Mouse (Mus musculus) lung, postnatal 25 days (tissue): ENCODE data around the gene Slc25a40.

Experiments used
- DNase-seq: peaks from one replicate; pipeline ENCODE4 v3.0.0; 2022; ENCODE audit warnings: low spot score

Slc25a40 gene

DNA sequence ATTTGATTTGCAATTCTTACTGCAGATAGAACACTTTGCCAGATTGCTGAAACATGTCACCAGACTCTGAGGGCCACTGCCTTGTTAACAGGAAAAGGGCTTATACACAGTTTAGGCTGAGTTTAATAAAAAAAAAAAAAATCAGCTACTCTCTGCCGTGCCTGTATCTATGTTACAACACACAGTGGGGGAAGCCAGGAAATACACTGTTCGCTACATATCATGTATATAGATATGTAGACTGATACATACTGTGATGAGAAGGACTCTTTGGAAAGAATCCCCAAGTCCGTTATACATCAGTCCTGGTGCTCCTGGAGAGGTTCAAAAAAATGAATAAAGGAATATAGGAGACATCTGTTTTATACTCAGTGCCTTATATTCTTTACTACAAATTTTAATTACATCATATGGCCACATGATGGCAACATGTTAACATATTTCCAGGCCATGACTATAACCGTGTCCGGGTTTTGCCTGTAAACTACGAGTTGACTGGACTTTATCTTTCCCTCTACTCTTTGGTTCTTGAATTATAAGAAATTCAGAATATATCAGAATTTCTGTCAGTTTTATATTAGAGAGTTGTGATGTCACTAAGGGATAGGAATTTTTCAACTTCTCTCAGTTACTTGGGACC, 66.9 kb downstream of the Slc25a40 start:
- peak; percentile 10 for DNase-seq

DNA sequence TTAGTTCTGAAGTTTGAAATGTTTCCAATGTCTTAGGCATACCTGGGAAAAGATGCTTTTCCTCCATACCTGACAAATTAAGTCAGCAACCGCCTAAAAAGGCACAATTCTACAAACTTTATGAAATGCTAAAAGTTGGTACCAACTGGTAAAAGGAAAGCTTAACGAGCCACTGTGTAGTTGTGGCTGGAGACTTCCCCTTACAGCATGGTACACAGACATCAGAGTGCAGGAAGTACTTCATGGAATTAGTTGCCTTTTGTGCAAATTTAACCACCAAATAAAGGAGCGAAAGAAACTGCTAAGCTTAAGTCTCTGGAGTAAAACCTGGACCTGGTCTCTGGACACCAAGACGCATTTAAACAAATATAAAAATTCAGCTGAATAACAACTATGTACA, 69.1 kb downstream of the Slc25a40 start:
- no peak for DNase-seq
